In genomic region chr4:88427630-88428239, GRCm38 (mm10) we compare ENCODE assay signal across 23 mouse cellular contexts.
"Had no signal": no experiment of that assay in that cellular context is flagged by ENCODE, and none has a peak within 500 bp of the region (broad histone marks: within the 10 kb centered on the region; RNA-seq: fewer than 3 reads in every experiment).

No protein-coding gene starts in this region.

- H3K4me3 ChIP-seq: kidney, embryonic 15.5 days; liver, embryonic 12.5 days; liver, embryonic 15.5 days; megakaryocyte, embryonic 14.5 days; midbrain, embryonic 10.5 days; midbrain, embryonic 13.5 days; myocyte; neural tube, embryonic 13.5 days had no signal

- H3K4me1 ChIP-seq: kidney, embryonic 15.5 days; liver, embryonic 12.5 days; liver, embryonic 15.5 days; midbrain, embryonic 10.5 days; midbrain, embryonic 13.5 days; neural tube, embryonic 13.5 days had no signal

- H3K4me2 ChIP-seq: kidney, embryonic 15.5 days; liver, embryonic 12.5 days; liver, embryonic 15.5 days; midbrain, embryonic 13.5 days; neural tube, embryonic 13.5 days had no signal

- ATAC-seq: liver, embryonic 12.5 days; midbrain, embryonic 13.5 days; midbrain, embryonic 16.5 days had no signal

- H3K27me3 ChIP-seq: kidney, embryonic 15.5 days; liver, embryonic 12.5 days; liver, embryonic 15.5 days; megakaryocyte, embryonic 14.5 days; midbrain, embryonic 13.5 days; neural tube, embryonic 13.5 days had no signal

- H3K9ac ChIP-seq: kidney, embryonic 15.5 days; liver, embryonic 12.5 days; liver, embryonic 15.5 days; midbrain, embryonic 13.5 days; neural tube, embryonic 13.5 days had no signal

- H3K36me3 ChIP-seq: liver, embryonic 12.5 days; liver, embryonic 15.5 days; midbrain, embryonic 10.5 days; midbrain, embryonic 13.5 days; neural tube, embryonic 13.5 days had no signal

- H3K9me3 ChIP-seq: kidney, embryonic 15.5 days; liver, embryonic 12.5 days; liver, embryonic 15.5 days; megakaryocyte, embryonic 14.5 days; midbrain, embryonic 10.5 days; midbrain, embryonic 13.5 days; neural tube, embryonic 13.5 days had no signal

- H3K27ac ChIP-seq: kidney, embryonic 15.5 days; liver, embryonic 12.5 days; liver, embryonic 15.5 days; macrophage; midbrain, embryonic 10.5 days; midbrain, embryonic 13.5 days; neural tube, embryonic 13.5 days had no signal

- DNase-seq: kidney, adult 11 months; kidney, adult 8-10 months; kidney, postnatal 10 days; kidney, postnatal 36 days; left cerebral cortex, postnatal 4 days; liver; lung, adult 18-20 months; retina, postnatal 1 day; right cerebral cortex, postnatal 25 days; spleen, adult 18-20 months; thymus, adult 2 months; thymus, postnatal 14 days; thymus, postnatal 4 days had no signal
